Mouse (Mus musculus) lung, postnatal 0 days (tissue): ENCODE results near the gene Kcnq5.

Experiments
- CTCF ChIP-seq: IDR thresholded peaks from 2 replicates; pipeline ENCODE4 v1.5.1; 2016; ENCODE audit warnings: antibody characterized with exemption, mild to moderate bottlenecking
- EP300 ChIP-seq: IDR thresholded peaks from 2 replicates; pipeline ENCODE4 v1.6.1; 2016; ENCODE audit warnings: antibody characterized with exemption, mild to moderate bottlenecking, control low read depth

DNA sequence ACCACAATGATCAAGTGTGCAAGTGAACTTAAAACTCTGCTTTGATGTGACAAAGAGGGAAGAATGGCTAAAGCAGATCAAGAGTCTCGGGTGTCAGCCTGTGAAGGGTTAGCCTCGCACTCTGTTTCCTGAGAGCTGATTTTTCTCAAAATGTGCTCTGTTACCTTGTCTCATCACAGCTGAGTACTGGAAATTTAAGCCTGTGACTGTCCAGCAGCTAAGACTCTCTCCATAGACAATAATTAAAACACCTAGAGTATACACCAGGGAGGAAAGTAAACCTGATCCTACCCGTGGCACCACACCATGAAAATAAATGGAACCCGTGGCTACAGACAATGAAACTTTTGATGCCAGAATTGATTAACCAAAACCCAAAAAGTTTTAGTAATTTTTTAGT lies 90.9 kb downstream of the Kcnq5 start:
- TF ChIP-seq EP300, result no peak
- TF ChIP-seq CTCF, result no peak
